Mouse (Mus musculus) pancreas, adult 10 weeks (tissue): ENCODE measurements around the gene Neurl2. TPM values are rescaled to one million over a fixed set of nuclear protein-coding genes. Genes with fewer than 3 reads are reported as not detected.

Source experiments
- polyA plus RNA-seq: library from polyadenylated mRNA; stranded (reverse); fragments of 350-450 nt; fragmentation: Illumina TruSeq; extraction: RNeasy Lipid Tissue Mini Kit (QIAGEN cat#74804); gene quantifications from one replicate; pipeline ENCODE4 v1.2.3, GENCODE M21; 2015; ENCODE audit warnings: low read depth, low replicate concordance; ENCODE audit not compliant: insufficient read depth

Gene Neurl2
- 0.87 TPM for polyA plus RNA-seq

GRCm38 (mm10) chr2:164833314-164833959 lies at the start of gene Neurl2:
Gene Neurl2, minus strand, starts transcription at chr2:164833456.

GRCm38 (mm10) chr2:164879228-164879567 lies 45.9 kb upstream of the Neurl2 start, which contains the start of gene Pcif1:
Gene Pcif1, plus strand, starts transcription at chr2:164879304.

GRCm38 (mm10) chr2:164857101-164857821 lies 24.0 kb upstream of the Neurl2 start, which contains the start of gene Pltp:
Gene Pltp, minus strand, starts transcription at chr2:164857711.

GRCm38 (mm10) chr2:164832748-164833301 lies 431 bp downstream of the Neurl2 start, which contains the start of gene Ctsa:
Gene Ctsa, plus strand, starts transcription at chr2:164832873.

GRCm38 (mm10) chr2:164828437-164828836 lies 4.8 kb downstream of the Neurl2 start, which contains the start of gene Spata25:
Gene Spata25, minus strand, starts transcription at chr2:164828537.

GRCm38 (mm10) chr2:164822636-164823165 lies 10.6 kb downstream of the Neurl2 start, which contains the start of gene Zswim1:
Gene Zswim1, plus strand, starts transcription at chr2:164822686.

GRCm38 (mm10) chr2:164804533-164805331 lies 28.5 kb downstream of the Neurl2 start, which contains the start of the genes Acot8 and Zswim3:
Gene Acot8, minus strand, starts transcription at chr2:164804882.
Gene Zswim3, plus strand, starts transcription at chr2:164805098.

GRCm38 (mm10) chr2:164785481-164786387 lies 47.5 kb downstream of the Neurl2 start, which contains the start of gene Snx21:
Gene Snx21, plus strand, starts transcription at chr2:164785823.

Other genes with a start within 250 kb of the Neurl2 start
- gene Wfdc6a, start 248.0 kb downstream of the Neurl2 start, polyA plus RNA-seq, result not detected
- not detected for gene Eppin, start 239.9 kb downstream of the Neurl2 start, polyA plus RNA-seq
- not detected for gene Wfdc6b, start 219.9 kb downstream of the Neurl2 start, polyA plus RNA-seq
- gene Wfdc8, start 219.8 kb downstream of the Neurl2 start, polyA plus RNA-seq, result not detected
- 1.0 TPM for gene Wfdc16, start 194.7 kb downstream of the Neurl2 start, polyA plus RNA-seq
- not detected for gene Wfdc10, start 177.4 kb downstream of the Neurl2 start, polyA plus RNA-seq
- gene Wfdc9, start 176.9 kb downstream of the Neurl2 start, polyA plus RNA-seq, result not detected
- not detected for gene Wfdc11, start 159.4 kb downstream of the Neurl2 start, polyA plus RNA-seq
- gene Wfdc13, start 148.3 kb downstream of the Neurl2 start, polyA plus RNA-seq, result not detected
- gene Spint4, start 135.0 kb downstream of the Neurl2 start, polyA plus RNA-seq, result not detected
- not detected for gene Spint5, start 118.2 kb downstream of the Neurl2 start, polyA plus RNA-seq
- 2.3 TPM for gene Wfdc3, start 87.5 kb downstream of the Neurl2 start, polyA plus RNA-seq
- 6.2 TPM for gene Dnttip1, start 87.5 kb downstream of the Neurl2 start, polyA plus RNA-seq
- gene Ube2c, start 63.6 kb downstream of the Neurl2 start, polyA plus RNA-seq, result not detected
- gene Tnnc2, start 53.5 kb downstream of the Neurl2 start, polyA plus RNA-seq, result not detected
- gene Snx21, start 47.6 kb downstream of the Neurl2 start, polyA plus RNA-seq, result 7.6 TPM
- gene Acot8, start 28.6 kb downstream of the Neurl2 start, polyA plus RNA-seq, result 3.7 TPM
- gene Zswim3, start 28.4 kb downstream of the Neurl2 start, polyA plus RNA-seq, result 1.3 TPM
- gene Zswim1, start 10.8 kb downstream of the Neurl2 start, polyA plus RNA-seq, result 2.2 TPM
- gene Spata25, start 4.9 kb downstream of the Neurl2 start, polyA plus RNA-seq, result not detected
- gene Ctsa, start 583 bp downstream of the Neurl2 start, polyA plus RNA-seq, result 25.7 TPM
- 49.6 TPM for gene Pltp, start 24.3 kb upstream of the Neurl2 start, polyA plus RNA-seq
- gene Pcif1, start 45.8 kb upstream of the Neurl2 start, polyA plus RNA-seq, result 14.1 TPM
- 5.1 TPM for gene Zfp335, start 78.3 kb upstream of the Neurl2 start, polyA plus RNA-seq
- gene Mmp9, start 107.3 kb upstream of the Neurl2 start, polyA plus RNA-seq, result 6.0 TPM
- gene Slc12a5, start 127.3 kb upstream of the Neurl2 start, polyA plus RNA-seq, result 2.0 TPM
- 8.9 TPM for gene Ncoa5, start 201.4 kb upstream of the Neurl2 start, polyA plus RNA-seq
- not detected for gene Cd40, start 222.2 kb upstream of the Neurl2 start, polyA plus RNA-seq